Mouse (Mus musculus) neutrophil, adult 83 days (primary cell): ENCODE data around the gene Slc38a5. TPM values are rescaled to one million over a fixed set of nuclear protein-coding genes. Genes with fewer than 3 reads are reported as not detected.

Experiments
- total RNA-seq, 2 experiments: library from RNA; stranded (reverse); gene quantifications; one replicate each; pipeline ENCODE4 v1.2.4; 2023

Slc38a5 gene
- 10 to 100 TPM; 15.1 to 20.6 TPM for total RNA-seq

GRCm38 (mm10) chrX:8271083-8271820, at the start of gene Slc38a5:
Gene Slc38a5 (plus strand): TSS chrX:8271133.

GRCm38 (mm10) chrX:8252334-8253285, 18.3 kb upstream of the Slc38a5 start, which contains the start of gene Ftsj1:
Gene Ftsj1 (minus strand): TSS chrX:8252406.

GRCm38 (mm10) chrX:8327124-8327523, 56.2 kb downstream of the Slc38a5 start, which contains the start of gene Ssxb10:
Gene Ssxb10 (plus strand): TSS chrX:8327424.

Other genes starting within 250 kb of the Slc38a5 start
- gene Suv39h1, start 196.4 kb upstream of the Slc38a5 start, total RNA-seq: 10 to 100 TPM; 31.4 to 35.9 TPM
- 100 to 1,000 TPM; 149 to 168 TPM for gene Was, start 180.6 kb upstream of the Slc38a5 start, total RNA-seq
- 10 to 100 TPM; 33.7 to 34.7 TPM for gene Wdr13, start 138.2 kb upstream of the Slc38a5 start, total RNA-seq
- 100 to 1,000 TPM; 323 to 397 TPM for gene Rbm3, start 125.3 kb upstream of the Slc38a5 start, total RNA-seq
- 10 to 100 TPM; 10.5 to 16.2 TPM for gene Tbc1d25, start 95.0 kb upstream of the Slc38a5 start, total RNA-seq
- 10 to 100 TPM; 52.0 to 57.8 TPM for gene Ebp, start 77.6 kb upstream of the Slc38a5 start, total RNA-seq
- under 1 TPM in 1 of 2 experiments, not detected in 1; 0.88 TPM for gene Porcn, start 64.6 kb upstream of the Slc38a5 start, total RNA-seq
- gene Ftsj1, start 18.7 kb upstream of the Slc38a5 start, total RNA-seq: 10 to 100 TPM; 15.3 to 17.3 TPM
- gene Ssxb10, start 56.3 kb downstream of the Slc38a5 start, total RNA-seq: not detected
- not detected for gene Ssxb9, start 95.8 kb downstream of the Slc38a5 start, total RNA-seq
- not detected for gene Ssxb1, start 142.2 kb downstream of the Slc38a5 start, total RNA-seq
- gene Ssxb2, start 190.6 kb downstream of the Slc38a5 start, total RNA-seq: not detected